Mouse (Mus musculus) mesoderm, embryonic 11.5 days (tissue): ENCODE measurements around the gene Helz.

Source experiments
- DNase-seq: peaks from one replicate; pipeline ENCODE4 v3.0.0-alpha.2; 2012; ENCODE audit warnings: low read depth, low spot score

The Helz gene

GRCm38 (mm10) chr11:107615696-107616095, 68.0 kb downstream of the Helz start:
- DNase-seq: no peak

DNA sequence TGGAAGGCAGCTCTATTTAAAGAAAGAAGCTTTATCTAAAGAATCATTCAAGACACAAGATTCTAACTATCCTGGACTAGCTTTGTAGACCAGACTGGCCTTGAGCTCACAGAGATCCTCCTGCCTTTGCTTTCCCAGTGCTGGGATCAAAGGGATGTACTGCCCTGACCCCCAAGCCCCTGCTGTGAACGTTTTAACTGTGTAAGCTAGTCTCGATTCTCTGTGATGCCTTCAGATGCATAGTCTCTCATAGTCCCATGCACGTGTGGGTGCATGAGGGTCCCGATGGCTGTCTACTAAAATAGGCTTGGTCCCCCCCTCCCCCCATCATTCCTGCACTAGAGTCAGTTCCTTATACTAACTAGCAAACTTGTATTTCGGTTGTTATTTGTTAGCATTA, 70.2 kb downstream of the Helz start:
- no peak for DNase-seq

- DNase-seq: no peak
Observed at GRCm38 (mm10) chr11:107624661-107625060, 76.9 kb downstream of the Helz start.

DNA sequence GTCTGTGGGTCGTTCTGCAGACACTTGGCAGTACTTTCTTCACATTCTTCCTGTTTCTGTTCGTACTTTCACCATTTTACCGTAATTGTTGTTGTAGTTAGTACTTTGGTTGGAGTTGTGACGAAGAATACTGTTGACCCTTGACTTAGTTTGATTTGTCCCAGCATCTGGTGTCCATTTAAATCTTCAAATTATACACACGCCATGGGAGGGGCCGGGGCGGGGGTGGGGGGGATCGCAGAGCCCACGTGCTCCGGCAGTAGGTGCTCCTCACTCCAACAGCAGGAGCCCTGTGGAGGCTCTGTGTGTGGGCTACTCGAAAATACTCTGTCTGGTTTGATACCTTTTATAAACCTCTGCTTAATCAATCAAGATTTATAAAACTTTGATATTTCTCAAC, 78.0 kb downstream of the Helz start:
- no peak for DNase-seq

DNA sequence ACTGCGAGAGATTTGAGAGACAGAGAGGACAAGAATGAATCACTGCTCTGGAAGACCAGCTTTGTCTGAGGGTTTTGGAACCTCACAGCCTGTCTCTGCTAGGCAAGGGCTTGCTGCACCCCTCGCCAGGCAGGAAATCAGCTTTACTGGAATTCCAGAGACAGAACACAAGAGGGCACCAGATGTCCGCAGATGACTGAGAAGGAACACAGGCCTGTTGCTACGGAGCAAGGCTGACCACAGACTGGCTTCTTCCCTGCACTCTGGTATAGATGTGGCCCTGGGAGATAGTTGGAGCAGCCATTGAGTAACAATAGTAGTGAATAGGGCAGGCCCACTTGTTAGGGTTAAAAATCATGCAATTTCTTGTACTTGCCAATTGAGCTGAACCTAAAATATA, 81.8 kb downstream of the Helz start:
- peak; percentile 68 for DNase-seq

GRCm38 (mm10) chr11:107629951-107630350, 82.2 kb downstream of the Helz start:
- DNase-seq: no peak

DNA sequence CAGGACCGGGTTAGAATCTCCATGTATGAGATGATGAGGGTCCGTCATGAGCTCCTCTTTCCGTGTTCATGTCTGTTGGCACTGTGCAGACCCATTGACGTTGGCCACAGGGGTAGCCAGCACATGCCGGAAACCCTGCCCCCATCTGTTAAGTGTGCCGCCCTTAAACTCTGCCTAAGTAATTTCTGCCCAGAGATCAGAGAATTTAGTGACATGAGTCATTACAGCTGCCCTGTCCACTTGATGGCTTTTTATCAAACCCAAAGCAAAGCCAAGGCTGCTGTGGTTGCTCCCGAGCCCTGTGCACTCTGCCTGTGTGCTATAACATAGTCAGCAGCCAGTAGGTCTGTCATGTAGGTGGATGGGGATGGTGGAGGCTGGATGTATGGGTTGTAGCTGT, 83.4 kb downstream of the Helz start:
- no peak for DNase-seq

GRCm38 (mm10) chr11:107633563-107634146, 85.9 kb downstream of the Helz start:
- DNase-seq: no peak

GRCm38 (mm10) chr11:107638137-107638536, 90.4 kb downstream of the Helz start:
- DNase-seq: no peak

- no peak for DNase-seq
Observed at GRCm38 (mm10) chr11:107639657-107640056, 91.9 kb downstream of the Helz start.

GRCm38 (mm10) chr11:107644461-107644860, 96.7 kb downstream of the Helz start:
- no peak for DNase-seq

DNA sequence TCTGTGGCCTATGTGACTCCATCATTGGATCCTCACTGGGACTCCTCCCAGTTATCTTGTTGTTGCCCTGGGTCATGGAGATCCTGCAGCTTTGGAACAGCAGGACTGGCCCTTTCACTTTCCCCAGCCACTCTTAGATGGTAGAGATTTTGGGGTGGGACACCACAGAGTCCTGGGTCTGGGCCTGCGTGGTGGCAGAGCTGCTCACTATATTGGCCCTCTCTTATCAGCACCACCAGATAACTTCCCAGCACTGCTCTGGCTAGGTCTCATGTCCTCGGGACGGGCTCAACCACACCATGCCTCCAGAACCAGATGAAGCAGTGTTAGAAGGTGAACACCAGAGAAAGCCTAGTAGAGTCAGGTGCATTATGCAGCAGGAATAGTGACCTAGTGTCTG, 99.6 kb downstream of the Helz start:
- DNase-seq: no peak

DNA sequence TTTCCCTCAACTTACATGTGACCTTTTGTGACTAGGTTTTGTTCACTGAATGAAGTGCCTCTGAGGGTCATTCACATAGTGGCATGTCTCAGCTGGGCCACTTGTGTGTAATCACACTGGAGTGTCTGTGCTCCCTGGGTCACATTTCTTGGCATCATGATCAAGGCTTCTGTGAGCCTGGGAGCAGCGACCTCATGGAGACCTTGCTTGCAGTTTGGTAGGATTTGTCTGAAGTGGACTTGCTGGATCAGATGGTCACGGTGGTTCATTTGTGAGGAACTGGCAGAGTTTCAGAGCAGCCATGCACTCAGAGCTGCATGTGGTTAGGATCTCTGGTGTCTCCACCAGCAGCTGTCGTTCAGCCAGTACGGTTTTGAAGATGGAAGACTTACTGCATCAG, 100.9 kb downstream of the Helz start:
- no peak for DNase-seq

DNA sequence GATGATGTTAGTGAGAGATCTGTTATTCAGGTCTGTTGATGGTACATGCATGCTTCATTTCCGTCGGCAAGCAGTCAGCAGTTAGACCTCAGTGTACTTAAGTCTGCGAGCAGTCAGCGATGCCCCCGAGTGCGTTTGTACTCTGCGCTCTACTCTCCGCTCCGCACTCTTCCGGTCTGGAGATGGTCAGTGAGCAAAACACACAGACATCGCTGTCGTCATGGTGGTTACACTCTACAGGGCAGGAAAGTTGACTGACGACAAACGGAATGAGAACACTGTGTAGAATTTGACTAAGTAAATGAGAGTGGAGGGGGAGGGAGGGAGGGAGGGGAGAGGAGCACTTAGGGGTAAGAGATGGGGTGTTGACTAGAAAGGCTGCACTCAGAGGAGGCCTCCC, 101.7 kb downstream of the Helz start:
- DNase-seq: no peak

- no peak for DNase-seq
Observed at GRCm38 (mm10) chr11:107650422-107651051, 102.8 kb downstream of the Helz start.

DNA sequence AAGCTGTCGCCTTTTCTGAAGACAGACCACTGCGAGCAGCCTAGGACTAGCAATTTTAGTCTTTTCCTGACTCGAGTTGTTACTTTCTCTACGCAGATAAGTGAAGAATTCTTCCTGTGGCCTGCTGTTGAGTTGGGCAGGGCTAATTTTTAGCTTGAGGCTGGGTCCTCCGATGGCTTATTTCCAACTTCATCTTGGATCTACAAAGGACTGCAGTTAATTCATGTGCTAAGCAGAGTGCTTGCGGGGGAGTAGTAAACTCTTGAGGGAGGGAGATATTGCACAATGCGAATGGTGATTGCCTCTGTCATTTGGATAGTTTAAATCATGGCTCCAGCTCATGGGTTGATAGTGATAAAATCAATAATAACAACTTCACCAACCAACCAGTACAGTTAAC, 103.7 kb downstream of the Helz start:
- DNase-seq: no peak

- peak; percentile 2 for DNase-seq
Observed at GRCm38 (mm10) chr11:107652137-107652536, 104.4 kb downstream of the Helz start.

GRCm38 (mm10) chr11:107655538-107655937, 107.8 kb downstream of the Helz start:
- no peak for DNase-seq

GRCm38 (mm10) chr11:107657117-107657516, 109.4 kb downstream of the Helz start:
- DNase-seq: no peak

DNA sequence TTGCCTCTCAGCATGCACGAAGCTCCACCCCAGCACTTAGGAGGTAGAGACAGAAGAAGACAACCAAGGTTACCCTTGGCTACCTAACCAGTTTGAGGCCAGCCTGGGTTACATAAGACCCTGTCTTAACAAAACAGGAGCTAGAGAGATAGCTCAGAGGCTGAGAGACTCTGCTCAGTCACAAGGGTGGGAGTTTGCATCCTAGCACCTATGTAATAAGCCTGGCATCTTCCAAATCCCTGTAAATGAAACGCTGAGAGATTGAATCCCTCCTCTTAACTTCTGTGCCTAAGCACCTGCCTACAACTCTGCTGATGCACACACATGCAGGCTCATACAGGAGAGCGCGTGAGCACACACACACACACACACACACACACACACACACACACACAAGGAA, 112.7 kb downstream of the Helz start:
- no peak for DNase-seq

GRCm38 (mm10) chr11:107662666-107663065, 114.9 kb downstream of the Helz start:
- no peak for DNase-seq

GRCm38 (mm10) chr11:107667542-107667941, 119.8 kb downstream of the Helz start:
- no peak for DNase-seq

- no peak for DNase-seq
Observed at GRCm38 (mm10) chr11:107668223-107668622, 120.5 kb downstream of the Helz start.

- DNase-seq: no peak
Observed at GRCm38 (mm10) chr11:107668977-107669376, 121.2 kb downstream of the Helz start.
